Mouse (Mus musculus) G1E (cell line): Measurements from ENCODE around the gene Bud13.

Source experiments
- CTCF ChIP-seq: IDR thresholded peaks from 2 replicates; pipeline ENCODE4 v1.5.1; 2012; ENCODE audit warnings: low read depth, low read length, inconsistent platforms, mixed read lengths
- GATA1 ChIP-seq: IDR thresholded peaks from 2 replicates; pipeline ENCODE4 v1.6.1; 2012; ENCODE audit warnings: borderline replicate concordance, low read length, inconsistent platforms, mixed read lengths

GRCm38 (mm10) chr9:46270782-46271181 is 12.0 kb upstream of the Bud13 start:
- TF ChIP-seq CTCF (no peak), GATA1 (no peak)
